Mouse (Mus musculus): ENCODE results near the gene Gm16181.
"Not testable (repeated sequence)": the region's sequence is repeated elsewhere in the genome, so short reads cannot be mapped to it uniquely, and the experiment has no call there.

Gene Gm16181

GRCm38 (mm10) chr17:35232659-35233058, 12.0 kb downstream of the Gm16181 start:
- DNase-seq (ENCODE audit: low read depth, low spot score), result no peak

GRCm38 (mm10) chr17:35233114-35233980, 12.7 kb downstream of the Gm16181 start, which contains the start of gene Atp6v1g2:
TSS of gene Atp6v1g2 (plus strand) at chr17:35233660.
- no peak for DNase-seq (ENCODE audit: low read depth, low spot score)

- DNase-seq (ENCODE audit: low read depth, low spot score), result not testable (repeated sequence)
Measured at GRCm38 (mm10) chr17:35234090-35234489, 13.5 kb downstream of the Gm16181 start.

- no peak for DNase-seq (ENCODE audit: low read depth, low spot score)
Measured at GRCm38 (mm10) chr17:35234903-35235302, 14.3 kb downstream of the Gm16181 start.

- peak; percentile 98 for DNase-seq (ENCODE audit: low read depth, low spot score)
Measured at GRCm38 (mm10) chr17:35235614-35236389, 15.2 kb downstream of the Gm16181 start, which contains the start of gene Nfkbil1. TSS of gene Nfkbil1 (minus strand) at chr17:35235792.

GRCm38 (mm10) chr17:35236390-35236746, 15.7 kb downstream of the Gm16181 start:
- peak; percentile 91 for DNase-seq (ENCODE audit: low read depth, low spot score)

- no peak for DNase-seq (ENCODE audit: low read depth, low spot score)
Measured at GRCm38 (mm10) chr17:35236996-35237395, 16.4 kb downstream of the Gm16181 start.

GRCm38 (mm10) chr17:35237504-35237903, 16.9 kb downstream of the Gm16181 start:
- DNase-seq (ENCODE audit: low read depth, low spot score), result no peak

GRCm38 (mm10) chr17:35239700-35240099, 19.1 kb downstream of the Gm16181 start:
- no peak for DNase-seq (ENCODE audit: low read depth, low spot score)

- no peak for DNase-seq (ENCODE audit: low read depth, low spot score)
Measured at GRCm38 (mm10) chr17:35240384-35241304, 20.0 kb downstream of the Gm16181 start.

- peak; percentile 97 for DNase-seq (ENCODE audit: low read depth, low spot score)
Measured at GRCm38 (mm10) chr17:35241305-35242014, 20.8 kb downstream of the Gm16181 start, which contains the start of gene Ddx39b. TSS of gene Ddx39b (plus strand) at chr17:35241746.

GRCm38 (mm10) chr17:35242015-35242941, 21.6 kb downstream of the Gm16181 start:
- peak; percentile 82 for DNase-seq (ENCODE audit: low read depth, low spot score)

GRCm38 (mm10) chr17:35243086-35243485, 22.5 kb downstream of the Gm16181 start:
- peak; percentile 71 for DNase-seq (ENCODE audit: low read depth, low spot score)

- DNase-seq (ENCODE audit: low read depth, low spot score), result no peak
Measured at GRCm38 (mm10) chr17:35244999-35245398, 24.4 kb downstream of the Gm16181 start.

GRCm38 (mm10) chr17:35245731-35246623, 25.3 kb downstream of the Gm16181 start:
- DNase-seq (ENCODE audit: low read depth, low spot score), result peak; percentile 55

GRCm38 (mm10) chr17:35247144-35247543, 26.5 kb downstream of the Gm16181 start:
- no peak for DNase-seq (ENCODE audit: low read depth, low spot score)

- DNase-seq (ENCODE audit: low read depth, low spot score), result no peak
Measured at GRCm38 (mm10) chr17:35248986-35249385, 28.4 kb downstream of the Gm16181 start.

- no peak for DNase-seq (ENCODE audit: low read depth, low spot score)
Measured at GRCm38 (mm10) chr17:35249451-35250197, 29.0 kb downstream of the Gm16181 start.

Measured in ES-CJ7 (cell line).